Mouse (Mus musculus): Measurements from ENCODE around the gene Tdrd9. TPM values are rescaled to one million over a fixed set of nuclear protein-coding genes. Genes with fewer than 3 reads are reported as not detected.
"Not testable (repeated sequence)": the region's sequence is repeated elsewhere in the genome, so short reads cannot be mapped to it uniquely, and the experiment has no call there.

Tdrd9 gene
- not detected for total RNA-seq (2021)
- long read RNA-seq, experiment 1, result 0 reads
- long read RNA-seq, experiment 2, result 0 reads

DNA sequence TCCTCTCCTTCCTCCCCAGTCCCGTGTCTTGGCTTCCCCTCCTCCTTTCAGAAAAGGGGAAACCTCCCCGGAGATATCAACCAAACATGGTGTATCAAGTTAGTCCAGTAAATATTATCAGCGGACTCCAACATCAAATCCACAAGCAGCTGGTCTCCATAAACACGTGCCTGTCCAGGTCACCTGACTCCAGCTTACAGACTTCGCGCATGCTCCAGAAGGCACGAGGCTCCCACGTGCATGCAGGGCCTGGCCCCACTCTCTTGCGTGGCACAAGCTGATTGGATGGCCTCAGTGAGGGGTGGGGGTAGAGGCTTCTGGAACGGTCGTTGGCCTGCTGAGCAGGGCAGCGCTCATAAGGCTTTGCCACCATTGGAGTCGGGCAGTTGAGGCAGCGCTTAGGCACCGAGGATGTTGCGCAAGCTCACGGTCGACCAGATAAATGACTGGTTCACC is at the start of gene Tdrd9:
TSS of gene Tdrd9 (plus strand) at position 329 of the 456 bp plus-strand sequence.
- intact Hi-C loops (cut with DNase I), result no loop called here
- DNase-seq, result no peak

DNA sequence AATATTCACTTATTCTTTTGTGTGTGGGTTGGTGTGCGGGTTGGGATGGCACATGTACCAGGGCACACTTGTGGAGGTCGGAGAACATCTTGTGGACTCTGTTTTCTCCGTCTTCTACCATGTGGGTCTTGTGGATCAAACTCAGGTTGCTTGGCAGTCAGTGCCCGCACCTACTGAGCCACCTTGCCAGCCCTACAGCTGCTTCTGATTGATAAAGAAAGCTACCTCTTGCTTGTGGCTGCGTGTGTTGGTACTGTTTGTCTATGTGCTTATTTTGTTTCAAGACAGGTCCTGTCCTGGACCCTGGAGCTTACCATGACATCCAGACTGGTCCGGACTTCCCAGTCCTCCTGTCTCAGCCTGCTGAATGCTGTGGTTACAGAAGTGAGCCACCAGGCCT is 48.2 kb upstream of the Tdrd9 start:
- intact Hi-C loops (cut with DNase I), result no loop called here
- no peak for DNase-seq

DNA sequence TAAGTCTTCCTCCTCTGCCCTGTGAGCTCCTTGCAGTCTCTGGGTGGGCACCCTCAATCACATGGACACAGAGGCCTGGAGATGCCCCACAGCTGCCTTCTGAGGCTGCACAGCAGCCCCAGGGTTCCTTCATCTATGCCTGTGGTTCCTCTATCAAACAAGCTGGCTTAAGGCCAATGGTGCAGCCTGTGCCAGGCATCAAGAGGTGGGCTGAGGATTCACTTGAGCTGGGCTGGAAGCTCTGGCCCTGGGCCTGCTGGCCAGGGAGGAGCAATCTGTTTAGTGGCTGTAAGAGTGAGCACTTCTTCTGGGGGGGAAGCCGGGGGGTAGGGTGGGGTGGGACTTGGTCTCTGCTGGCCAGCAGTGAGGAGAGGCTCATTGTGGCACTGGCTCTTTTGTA is 44.0 kb upstream of the Tdrd9 start:
- DNase-seq, result no peak
- intact Hi-C loops (cut with DNase I), result no loop called here

DNA sequence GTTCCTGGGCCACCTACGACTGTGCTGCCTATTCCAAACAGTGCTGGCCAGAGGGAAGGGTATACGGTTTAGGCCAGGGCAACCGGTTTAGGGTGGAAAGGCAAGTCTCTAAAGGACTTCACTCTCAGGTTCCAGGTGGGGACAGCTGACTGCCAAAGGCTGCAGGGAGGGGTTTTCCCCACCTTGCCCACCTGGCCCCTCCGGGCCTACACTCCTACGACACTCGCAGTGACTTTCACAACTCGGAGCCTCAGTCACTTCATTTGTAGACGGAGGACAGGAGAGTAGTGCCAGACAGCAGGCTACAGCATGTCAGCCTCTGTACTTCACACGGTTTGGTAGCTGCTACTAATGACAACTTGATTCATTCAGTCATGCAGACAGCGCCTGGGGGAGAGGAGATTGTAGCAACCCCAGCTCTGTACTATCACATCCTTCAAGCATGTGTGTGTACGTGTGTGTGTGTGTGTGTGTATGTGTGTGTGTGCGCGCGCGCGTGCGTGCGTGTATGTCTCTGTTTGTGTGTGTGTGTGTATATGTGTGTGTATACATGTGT is 42.9 kb upstream of the Tdrd9 start:
- intact Hi-C loops (cut with DNase I), result no loop called here
- DNase-seq, result no peak

DNA sequence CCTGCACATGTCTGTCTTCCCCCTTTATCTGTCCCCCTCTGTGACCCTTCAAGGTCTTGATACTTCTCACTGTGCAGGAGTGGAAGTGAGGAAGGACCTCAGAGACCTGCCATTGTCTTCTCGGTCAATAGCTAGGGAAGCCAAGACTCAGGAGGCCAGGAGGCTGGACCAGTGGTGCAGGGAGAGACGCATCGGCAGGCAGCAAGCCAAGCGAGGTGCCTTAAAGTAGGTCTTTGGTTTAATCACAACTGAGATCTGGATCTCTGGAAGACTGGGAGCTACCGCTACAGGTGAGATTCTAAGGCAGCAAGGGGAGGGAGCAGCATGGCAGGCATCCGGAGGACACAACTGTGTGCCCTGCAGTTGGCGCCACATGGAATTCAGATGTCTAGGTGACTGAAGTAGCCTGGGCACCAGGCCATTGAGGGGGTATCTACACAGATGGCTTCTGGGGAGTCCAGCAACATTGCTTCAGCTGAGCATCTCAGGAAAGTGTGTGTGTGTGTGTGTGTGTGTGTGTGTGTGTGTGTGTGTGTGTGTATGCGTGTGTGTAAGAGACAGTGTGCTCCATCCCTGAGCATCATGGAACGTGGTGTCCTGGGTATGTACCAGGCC is 39.8 kb upstream of the Tdrd9 start:
- intact Hi-C loops (cut with DNase I), result no loop called here
- DNase-seq, result no peak

DNA sequence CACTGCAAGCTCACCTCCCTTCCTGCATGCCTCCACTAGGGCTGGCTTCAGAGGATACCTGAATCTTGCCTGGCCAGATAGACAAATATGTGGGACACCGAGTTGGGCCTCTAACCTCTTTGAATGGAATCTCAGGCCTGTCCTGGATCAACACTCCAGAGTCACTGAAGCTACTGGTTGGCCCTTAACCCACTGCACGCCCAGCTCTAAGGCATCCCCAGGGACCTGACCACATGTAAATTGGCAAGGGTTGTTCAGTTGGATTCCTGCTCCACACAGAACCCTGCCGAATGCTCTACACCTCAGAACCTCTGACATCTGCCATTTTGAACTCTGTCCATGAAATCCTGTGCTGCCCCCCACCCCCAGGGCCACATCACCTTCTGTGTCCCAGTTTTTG is 38.8 kb upstream of the Tdrd9 start:
- DNase-seq, result no peak
- intact Hi-C loops (cut with DNase I), result no loop called here

DNA sequence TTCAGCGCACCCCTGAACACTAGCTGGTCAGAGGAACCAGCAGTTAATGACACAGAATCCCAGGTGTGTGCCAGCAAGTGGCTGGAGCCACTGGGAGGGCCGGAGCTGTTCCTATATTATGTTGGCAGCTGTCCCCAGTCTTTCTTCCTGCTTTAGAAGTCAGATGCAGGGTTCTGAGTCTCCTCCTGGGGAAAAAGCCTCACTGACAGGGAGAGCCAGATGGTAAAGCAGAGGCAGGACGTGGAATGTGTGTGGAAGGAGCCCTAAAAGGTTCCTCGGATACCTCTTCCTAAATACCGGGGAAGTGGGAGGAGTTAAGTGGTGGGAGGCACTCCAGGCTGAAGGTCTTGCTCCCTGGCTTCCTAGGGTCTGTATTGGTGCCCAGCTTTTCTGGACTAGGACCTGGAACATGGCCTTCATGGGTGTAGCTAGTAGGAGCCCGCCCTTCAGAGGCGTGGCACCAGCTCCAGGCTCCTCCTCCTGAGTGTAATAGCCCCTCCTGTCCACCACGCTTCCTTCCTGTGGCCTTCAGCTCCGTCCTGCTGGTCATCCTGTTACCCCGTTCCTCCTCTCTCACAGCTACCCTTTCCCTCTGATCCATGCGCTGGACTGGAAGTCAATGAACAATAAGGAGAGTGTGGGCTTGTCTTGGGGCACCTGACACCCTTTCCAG is 38.2 kb upstream of the Tdrd9 start:
- intact Hi-C loops (cut with DNase I), result no loop called here
- peak in 1 of 2 experiments; percentile 23 for DNase-seq

DNA sequence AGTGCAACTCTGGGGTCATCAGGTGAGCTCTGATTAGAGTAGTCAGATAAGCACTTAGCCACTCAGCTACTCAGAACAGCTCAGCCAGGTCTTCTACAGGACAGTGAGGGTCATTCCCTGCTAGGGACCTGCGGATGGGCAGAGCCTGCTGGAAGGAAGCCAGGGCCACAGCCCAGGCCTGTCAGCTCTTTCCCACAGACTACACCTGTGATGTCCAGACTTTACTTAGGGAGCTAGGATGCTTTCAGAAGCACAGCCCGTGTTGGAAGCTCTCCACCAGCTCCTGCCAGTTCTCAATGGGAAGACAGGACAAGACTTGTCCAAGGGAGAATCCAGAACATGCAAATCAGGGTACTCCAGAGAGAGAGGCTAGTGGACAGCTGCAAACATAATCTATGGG is 37.4 kb upstream of the Tdrd9 start:
- intact Hi-C loops (cut with DNase I), result no loop called here
- DNase-seq, result no peak

DNA sequence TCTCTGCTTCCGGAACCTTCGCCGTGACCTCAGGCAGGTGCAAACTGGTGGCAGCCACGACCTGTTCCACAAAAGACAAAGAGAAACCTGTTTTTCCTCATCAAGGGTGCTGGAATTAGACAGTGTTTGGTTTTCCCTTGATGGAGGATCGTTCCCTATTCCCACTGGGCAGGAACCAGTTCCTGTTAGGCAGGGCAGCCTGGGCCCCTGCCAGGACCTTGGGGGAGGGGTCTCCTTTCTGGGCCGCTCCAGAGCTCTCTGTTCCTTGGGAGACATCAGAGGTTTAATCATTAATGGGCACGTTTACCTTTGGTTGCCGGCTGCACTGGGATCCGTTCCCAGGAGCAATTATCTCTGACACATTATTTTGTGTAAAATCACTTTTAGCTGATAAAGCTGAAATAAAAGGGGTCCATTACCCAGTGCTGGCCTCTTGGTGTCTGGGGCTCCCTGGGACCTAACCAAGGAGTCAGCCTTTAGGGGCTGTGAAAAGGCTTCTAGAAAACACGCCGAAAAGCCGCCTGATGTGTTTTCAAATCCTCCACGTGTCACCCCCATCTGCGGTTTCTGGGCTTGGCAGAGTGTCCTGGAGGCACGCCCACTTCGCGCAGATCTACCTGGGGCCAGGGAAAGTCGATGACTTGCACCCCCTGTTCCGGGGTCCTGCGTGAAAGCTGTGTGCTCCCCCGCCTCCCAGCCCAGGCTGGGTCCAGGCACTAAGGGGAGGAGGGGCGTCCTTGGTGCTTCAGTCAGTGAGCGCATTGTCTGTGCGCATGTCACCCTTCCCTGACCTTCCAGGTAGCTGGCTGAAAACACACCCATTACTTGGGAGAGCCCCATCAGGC is 34.4 kb upstream of the Tdrd9 start:
- intact Hi-C loops (cut with DNase I), result no loop called here
- peak in 1 of 2 experiments; percentile 19 for DNase-seq

DNA sequence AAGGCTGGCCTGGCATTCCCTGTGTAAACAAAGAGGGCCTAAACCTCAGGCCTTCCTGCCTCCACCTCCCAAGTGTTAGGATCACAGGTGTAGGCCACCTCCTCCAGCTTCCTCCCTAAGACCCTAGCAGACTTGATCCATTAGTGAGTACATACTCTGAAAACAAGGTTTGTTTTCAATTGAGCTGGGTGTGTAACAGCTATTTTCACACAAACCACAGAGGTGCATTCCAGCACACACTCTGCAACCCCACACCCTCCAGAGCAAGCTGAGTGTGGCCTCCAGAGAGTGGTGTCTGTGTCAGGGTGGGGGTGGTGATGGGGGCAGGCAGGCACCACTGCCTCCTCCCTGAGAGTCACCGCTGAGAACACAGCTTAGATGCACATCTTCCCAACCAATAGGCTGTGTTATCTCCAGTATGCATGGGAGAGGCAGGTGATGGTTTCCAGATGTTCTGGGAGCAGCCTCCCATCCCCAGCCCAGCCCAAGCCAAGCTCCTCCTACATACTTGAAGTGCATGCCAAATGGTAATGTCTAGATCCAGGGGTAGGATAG is 32.7 kb upstream of the Tdrd9 start:
- no peak for DNase-seq
- intact Hi-C loops (cut with DNase I), result no loop called here

DNA sequence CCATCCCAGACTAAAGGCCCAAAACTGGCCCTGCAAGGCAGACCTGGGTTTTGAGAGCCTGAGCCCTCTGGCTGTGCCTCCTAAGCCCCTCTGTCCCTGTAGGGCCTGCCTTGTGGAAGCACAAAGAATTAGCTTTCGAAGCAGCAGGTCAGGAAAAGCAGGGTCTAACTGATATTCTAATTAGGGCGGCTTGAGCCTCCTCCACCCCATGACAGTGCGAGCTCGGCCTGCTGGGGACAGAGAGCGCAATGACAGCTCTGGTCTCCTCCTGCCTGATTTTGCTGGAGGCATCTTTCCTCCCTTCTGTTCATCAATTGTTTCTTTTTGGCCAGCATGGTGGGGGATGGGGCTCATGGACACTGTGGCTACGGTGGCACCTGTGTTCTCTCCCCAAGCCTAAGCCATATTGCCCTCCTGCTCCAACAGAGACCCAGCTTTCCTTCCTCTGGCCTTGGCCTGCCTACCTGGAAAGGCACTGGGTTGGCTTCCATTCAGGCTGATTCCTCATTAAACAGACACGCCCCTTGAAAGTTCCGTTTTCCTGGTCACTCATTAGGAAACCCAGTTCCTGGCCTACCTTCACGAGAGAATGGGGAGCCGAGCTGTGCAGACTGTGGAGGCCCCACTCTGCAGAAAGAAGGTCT is 27.8 kb upstream of the Tdrd9 start:
- DNase-seq, result no peak

DNA sequence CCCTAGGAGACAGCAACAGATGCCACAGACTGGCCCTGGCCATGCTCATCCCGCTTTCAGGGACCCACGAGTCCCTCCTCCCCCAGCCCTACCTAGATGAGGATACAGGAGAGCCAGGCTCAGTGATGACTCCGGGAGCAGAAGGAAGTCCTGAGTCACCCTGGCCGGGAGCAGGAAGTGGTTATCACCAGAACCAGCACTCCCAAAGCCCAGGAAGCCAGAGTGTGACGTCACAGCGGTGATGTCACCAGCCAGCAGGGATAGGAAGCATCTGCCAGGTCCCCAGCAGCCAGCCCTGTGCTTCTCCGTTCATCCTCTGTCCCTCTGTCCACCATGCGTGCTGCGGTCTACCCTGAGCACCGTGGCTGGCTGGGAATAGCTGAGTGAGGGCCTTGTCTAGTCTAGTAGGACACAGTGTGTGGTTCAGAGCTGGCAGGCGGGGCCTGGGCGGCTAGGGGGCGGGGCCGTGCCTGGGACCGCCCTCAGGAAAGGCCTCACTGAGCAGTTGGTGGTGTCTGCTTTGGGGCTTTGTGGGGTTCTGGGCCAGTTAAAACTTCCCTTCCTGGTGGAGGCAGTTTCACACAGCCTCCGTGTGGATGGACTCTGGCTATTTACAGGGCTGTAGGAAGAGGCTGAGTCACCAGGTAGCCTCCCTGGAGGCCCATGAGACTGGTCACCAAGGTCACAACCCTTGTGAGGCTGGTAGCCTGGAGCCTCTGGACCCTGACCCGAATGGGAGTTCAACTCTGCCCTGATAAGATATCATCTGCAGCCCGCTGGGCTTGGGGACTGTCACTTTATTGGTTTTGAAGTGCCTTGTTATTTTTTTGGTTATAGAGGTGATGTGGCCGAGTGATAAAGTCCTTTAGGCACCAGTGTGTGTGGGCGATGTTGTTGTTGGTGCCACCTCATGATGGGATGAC is 27.0 kb upstream of the Tdrd9 start:
- intact Hi-C loops (cut with DNase I); DNase-seq: not testable (repeated sequence)

More for the DNA sequence above, 27.8 kb upstream of the Tdrd9 start:
- intact Hi-C loops (cut with DNase I), result loop anchor here (2.0 kb wide), 1 partner anchor 29 kb away; no protein-coding TSS in a partner anchor

DNA sequence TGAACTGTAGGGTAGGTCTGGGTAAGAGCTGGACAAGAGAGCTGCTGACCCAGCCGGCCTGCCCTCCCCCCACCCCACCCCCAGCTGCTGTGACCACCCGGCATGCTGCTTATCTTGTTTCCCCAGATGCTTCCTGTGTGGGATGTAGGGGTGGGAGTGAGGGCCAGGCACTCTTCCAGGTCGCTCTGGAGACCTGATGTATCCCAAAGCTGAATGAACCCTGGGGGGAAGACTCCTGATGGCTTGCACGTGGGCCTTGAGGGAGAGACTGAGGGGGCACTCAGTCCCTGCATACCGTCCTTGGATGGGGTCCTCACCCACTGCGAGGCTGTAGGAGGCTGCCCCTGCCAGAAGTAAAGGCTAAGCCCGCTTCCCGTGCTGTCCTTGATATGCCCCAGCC is 26.2 kb upstream of the Tdrd9 start:
- DNase-seq, result peak in 1 of 2 experiments; percentile 25
- intact Hi-C loops (cut with DNase I), result no loop called here

DNA sequence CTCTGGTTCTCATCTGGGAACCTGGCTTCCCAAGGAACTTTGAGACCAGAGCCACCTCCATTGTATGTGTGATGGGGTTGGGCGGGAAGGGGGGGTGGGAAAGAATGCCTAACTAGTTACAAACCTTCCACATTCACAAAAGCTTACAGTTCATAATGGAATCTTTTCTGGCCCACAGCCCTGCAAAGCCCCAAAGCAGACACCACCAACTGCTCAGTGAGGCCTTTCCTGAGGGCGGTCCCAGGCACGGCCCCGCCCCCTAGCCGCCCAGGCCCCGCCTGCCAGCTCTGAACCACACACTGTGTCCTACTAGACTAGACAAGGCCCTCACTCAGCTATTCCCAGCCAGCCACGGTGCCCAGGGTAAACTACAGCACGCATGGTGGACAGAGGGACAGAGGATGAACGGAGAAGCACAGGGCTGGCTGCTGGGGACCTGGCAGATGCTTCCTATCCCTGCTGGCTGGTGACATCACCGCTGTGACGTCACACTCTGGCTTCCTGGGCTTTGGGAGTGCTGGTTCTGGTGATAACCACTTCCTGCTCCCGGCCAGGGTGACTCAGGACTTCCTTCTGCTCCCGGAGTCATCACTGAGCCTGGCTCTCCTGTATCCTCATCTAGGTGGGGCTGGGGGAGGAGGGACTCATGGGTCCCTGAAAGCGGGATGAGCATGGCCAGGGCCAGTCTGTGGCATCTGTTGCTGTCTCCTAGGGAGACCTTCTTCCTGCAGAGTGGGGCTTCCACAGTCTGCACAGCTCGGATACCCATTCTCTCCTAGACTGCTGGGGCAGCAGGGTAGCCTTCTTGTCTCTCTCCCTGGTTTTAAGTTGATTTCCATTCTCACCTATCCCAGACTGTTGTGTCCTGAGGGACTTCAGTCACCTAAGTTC is 25.3 kb upstream of the Tdrd9 start:
- intact Hi-C loops (cut with DNase I), result loop anchor here (2.0 kb wide), 1 partner anchor 69 kb away; no protein-coding TSS in a partner anchor
- not testable (repeated sequence) for DNase-seq

DNA sequence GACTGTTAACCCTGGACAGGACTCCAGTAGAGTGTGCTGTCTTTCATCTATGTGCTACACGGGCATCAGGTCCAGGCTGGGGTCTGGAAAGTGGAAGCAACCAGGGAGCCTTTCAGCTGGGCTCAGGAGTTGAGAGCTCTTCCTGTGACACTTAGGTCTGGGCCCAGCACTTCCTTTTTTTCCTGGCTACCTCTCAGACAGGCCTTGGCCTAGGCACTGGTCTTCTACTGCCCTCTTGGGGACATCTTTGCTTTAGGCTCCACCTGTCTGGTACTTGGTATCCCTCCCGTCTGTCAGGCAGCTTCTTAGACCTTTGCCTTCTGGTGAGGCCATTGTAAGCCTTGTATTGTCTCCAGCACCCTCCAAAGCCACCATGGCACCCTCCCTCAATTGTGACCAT is 24.6 kb upstream of the Tdrd9 start:
- intact Hi-C loops (cut with DNase I), result loop anchor here (2.0 kb wide), 1 partner anchor 70 kb away; no protein-coding TSS in a partner anchor
- peak in 1 of 2 experiments; percentile 29 for DNase-seq

DNA sequence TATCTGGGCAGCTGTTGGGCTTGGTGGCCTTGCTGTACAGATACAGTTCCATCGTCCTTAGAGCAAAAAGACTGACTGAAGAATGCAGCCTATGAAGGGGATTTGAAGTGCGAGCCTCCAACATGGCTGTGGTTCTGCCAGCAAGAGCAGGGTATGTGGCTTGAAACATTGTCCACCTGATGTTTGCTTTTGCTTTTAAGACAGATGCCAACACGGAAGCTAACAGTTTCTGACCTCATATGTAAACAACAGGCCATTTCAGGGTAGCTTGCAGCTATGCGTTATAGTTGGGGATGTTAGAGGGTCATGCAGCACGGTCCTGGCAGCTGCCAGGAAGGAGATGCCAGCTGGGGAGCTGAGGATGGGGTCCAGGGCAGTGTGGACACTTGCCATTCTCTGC is 20.9 kb upstream of the Tdrd9 start:
- no peak for DNase-seq
- intact Hi-C loops (cut with DNase I), result no loop called here

DNA sequence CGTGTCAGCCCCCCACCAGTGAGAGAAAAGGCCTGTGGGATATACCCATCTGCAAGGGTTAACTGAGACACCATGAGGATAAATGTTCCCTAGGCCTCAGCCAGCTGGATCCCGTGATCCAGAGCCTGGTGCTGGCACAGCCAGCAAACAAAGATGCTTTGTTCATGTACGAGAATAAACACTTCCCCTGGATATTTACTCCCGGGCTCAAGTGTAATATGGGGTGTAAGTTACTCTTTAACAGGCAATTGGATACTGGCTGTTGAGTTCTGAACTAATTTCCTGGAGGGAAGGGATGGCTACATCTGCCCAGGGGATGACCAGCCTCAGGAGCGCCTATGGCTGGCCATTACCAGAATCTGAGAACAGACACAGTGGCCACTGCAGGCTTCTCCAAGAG is 19.7 kb upstream of the Tdrd9 start:
- intact Hi-C loops (cut with DNase I), result no loop called here
- DNase-seq, result no peak

DNA sequence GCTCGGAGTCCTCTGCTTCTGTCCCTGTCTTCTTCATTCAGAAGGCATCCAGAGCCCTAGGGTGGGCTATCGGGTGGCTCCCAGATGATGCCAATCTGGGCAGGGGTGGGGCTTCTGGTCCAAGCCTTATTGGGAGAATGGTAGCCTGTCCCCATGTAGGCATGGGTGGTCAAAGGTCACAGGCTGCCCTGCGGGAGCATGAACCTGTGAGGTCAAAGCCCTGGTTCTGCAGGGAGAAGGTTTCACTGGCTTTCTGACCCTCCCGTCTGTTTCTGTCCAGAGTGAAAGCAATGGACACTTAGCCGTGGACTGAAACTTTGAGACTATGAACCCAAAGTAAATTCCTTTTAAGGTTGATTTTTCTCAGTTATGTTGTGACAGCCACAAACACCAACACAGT is 15.2 kb upstream of the Tdrd9 start:
- DNase-seq, result no peak
- intact Hi-C loops (cut with DNase I), result loop anchor here (2.0 to 5.0 kb wide), 2 partner anchors 77 to 219 kb away; no protein-coding TSS in a partner anchor
